Mouse (Mus musculus) G1E (cell line): ENCODE measurements around the gene Fxr1.

ENCODE experiments used
- CTCF ChIP-seq: IDR thresholded peaks from 2 replicates; pipeline ENCODE4 v1.5.1; 2012; ENCODE audit warnings: low read depth, low read length, inconsistent platforms, mixed read lengths
- GATA1 ChIP-seq: IDR thresholded peaks from 2 replicates; pipeline ENCODE4 v1.6.1; 2012; ENCODE audit warnings: borderline replicate concordance, low read length, inconsistent platforms, mixed read lengths
- GATA2 ChIP-seq: IDR thresholded peaks from 2 replicates; pipeline ENCODE4 v1.6.1; 2012; ENCODE audit warnings: low read depth, low read length, inconsistent platforms, borderline replicate concordance
- POLR2AphosphoS5 ChIP-seq: IDR thresholded peaks from 2 replicates; pipeline ENCODE4 v1.6.1; 2012; ENCODE audit warnings: low read depth, low read length, inconsistent platforms; ENCODE audit not compliant: insufficient replicate concordance
- TAL1 ChIP-seq: conservative IDR thresholded peaks from 2 replicates; pipeline ENCODE4 v1.6.1; 2012; ENCODE audit warnings: low read depth, low read length, inconsistent platforms, mixed read lengths

DNA sequence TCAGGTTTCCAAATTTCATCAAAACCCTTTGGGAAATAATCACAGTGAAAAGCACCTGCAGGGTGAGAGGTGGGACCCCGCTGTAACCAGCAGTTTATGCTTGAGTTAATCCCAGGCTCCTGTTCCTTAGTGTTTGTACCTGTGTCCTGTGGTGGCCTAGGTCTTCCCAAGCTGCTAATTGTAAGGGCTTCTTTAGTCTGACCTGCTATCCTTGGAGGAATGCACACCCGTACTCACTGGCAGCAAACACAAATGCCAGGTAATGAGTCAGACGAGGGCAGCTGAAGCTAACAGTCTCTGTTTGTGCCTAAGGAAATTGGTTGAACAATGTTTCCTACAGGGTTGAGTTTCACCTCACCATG, 25.6 kb upstream of the Fxr1 start:
- no peak for TF ChIP-seq CTCF
- TF ChIP-seq POLR2AphosphoS5, result no peak
- no peak for TF ChIP-seq TAL1
- no peak for TF ChIP-seq GATA1
- TF ChIP-seq GATA2, result no peak
